Mouse (Mus musculus) fat pad, adult 2 months (tissue): Measurements from ENCODE around the gene Ctsf.

ENCODE experiments used
- DNase-seq: peaks from one replicate; pipeline ENCODE4 v3.0.0-alpha.2; 2011; ENCODE audit warnings: low read depth, low spot score; ENCODE audit errors: extremely low read depth

Gene Ctsf

DNA sequence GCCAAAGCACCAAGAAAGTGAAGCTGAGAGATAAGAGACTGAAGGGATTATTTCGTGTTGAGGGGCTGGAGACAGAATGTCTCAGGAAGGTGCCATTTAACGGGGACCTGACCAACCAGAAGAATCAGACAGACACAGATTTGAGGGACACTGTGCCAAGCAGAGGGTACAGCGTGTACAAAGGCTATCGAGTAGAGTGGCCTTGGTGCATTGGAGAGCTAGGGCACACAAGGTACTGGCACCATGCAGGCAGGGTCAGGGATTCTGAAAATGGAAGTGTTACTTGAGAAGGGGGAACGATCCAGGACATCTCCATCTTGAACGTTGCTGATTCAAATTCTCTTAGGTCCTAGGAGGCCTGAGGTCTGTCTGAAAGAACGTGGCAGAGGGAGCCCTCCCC, 54.4 kb downstream of the Ctsf start:
- DNase-seq: no peak
